Mouse (Mus musculus): ENCODE results near the gene Olfr681.
"Not testable (repeated sequence)": the region's sequence is repeated elsewhere in the genome, so short reads cannot be mapped to it uniquely, and the experiment has no call there.

Olfr681 gene

GRCm38 (mm10) chr7:105116536-105116935 is at the start of gene Olfr681:
TSS of gene Olfr681 (plus strand) at chr7:105116836.
- in situ Hi-C loops (cut with MboI) = no loop called here

DNA sequence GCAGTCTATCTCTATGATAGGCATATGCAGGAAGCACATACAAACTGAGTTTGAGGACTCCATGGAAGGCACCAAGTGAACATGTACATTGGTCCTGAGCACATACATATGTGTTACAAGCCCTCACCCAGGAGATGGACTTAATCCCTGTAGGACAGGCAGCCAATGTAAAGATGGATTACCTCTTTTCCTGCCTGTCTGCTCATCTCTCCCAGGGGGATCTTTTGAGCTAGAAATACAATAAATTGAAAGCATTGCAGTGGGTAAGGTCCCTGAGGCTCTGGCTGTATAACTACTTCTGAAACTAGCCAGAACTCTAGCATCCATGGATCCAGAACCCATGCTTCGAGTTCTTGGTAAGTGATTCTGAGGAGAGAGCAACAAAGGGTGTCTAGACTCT is 35.7 kb upstream of the Olfr681 start, which contains the start of gene Olfr679:
Gene Olfr679 (plus strand): TSS at position 301 of the 400 bp plus-strand sequence.
- in situ Hi-C loops (cut with MboI) = no loop called here

DNA sequence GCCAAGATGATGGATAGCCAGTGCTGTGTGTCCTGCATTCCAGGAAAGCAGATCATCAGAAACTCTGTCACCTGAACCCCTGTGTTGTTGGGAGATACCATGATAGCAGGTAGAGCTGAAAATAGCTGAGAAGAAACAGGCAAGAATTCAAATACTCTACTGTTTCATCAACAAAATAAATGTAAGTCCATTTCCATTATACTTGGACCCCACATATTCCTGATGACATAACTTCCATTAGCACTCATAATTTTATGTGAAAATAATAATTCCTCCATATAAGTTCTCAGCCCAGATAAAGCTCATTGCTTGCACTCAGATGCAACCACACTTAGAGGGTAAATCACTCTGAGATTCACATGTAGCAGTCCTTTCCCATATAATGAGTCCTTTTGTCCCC is 23.9 kb upstream of the Olfr681 start, which contains the start of gene Olfr680-ps1:
Gene Olfr680-ps1 (minus strand): TSS at position 101 of the 400 bp plus-strand sequence.
- in situ Hi-C loops (cut with MboI) = not testable (repeated sequence)

DNA sequence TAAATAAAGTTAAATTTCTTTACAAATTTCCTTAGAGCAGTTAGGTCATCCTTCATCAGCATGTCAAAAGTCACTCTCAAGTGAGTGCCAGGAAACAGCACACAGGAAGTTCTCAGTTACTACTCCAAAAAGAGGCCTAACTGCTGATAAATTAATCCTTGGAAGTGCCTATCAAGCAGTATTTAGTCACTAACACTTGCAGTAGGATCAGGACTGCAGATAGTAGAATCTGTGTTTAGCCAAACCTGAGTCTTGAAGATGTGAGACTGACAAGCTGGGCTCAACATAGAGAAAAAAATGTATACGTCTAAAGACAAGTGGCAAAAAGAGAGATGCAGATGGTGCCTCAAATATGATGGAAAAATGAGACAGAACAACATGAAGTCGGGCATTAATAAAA is 24.6 kb downstream of the Olfr681 start:
- in situ Hi-C loops (cut with MboI) = no loop called here

DNA sequence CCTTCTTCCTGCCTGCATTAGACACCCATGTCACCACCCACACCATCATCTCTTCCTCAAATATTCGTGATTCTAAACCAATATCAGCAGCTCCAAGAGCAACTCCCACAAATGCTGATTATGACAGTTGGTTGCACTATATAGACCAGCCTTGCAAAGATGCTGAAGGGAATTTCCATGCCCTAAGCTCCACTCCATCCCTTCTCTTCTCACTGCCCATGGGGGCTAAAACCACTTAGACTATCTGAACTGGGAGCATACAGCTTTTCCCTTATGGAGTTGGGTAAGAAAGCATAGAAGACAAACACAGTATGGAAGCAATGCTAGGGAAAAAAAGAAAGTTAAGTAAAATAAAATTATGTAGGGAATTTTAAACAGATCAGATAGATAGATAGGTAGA is 30.3 kb downstream of the Olfr681 start, which contains the start of gene Olfr683:
Gene Olfr683 (minus strand): TSS at position 101 of the 400 bp plus-strand sequence.
- in situ Hi-C loops (cut with MboI) = no loop called here

GRCm38 (mm10) chr7:105163553-105163952 is 46.9 kb downstream of the Olfr681 start, which contains the start of gene Olfr684:
TSS of gene Olfr684 (minus strand) at chr7:105163653.
- in situ Hi-C loops (cut with MboI) = no loop called here

GRCm38 (mm10) chr7:105170773-105171172 is 54.1 kb downstream of the Olfr681 start:
- in situ Hi-C loops (cut with MboI) = no loop called here

Data from mature B cell (primary cell).